Mouse (Mus musculus): ENCODE results near the gene Dbn1. TPM values are rescaled to one million over a fixed set of nuclear protein-coding genes. Genes with fewer than 3 reads are reported as not detected.
A peak's percentile ranks its signal among the peaks of the same experiment; 100 is the strongest.

Gene Dbn1
- polyA plus RNA-seq, 1 experiment, result 108 TPM

GRCm38 (mm10) chr13:55506697-55507096, 18.8 kb upstream of the Dbn1 start:
- H3K27me3 ChIP-seq (ENCODE audit: control insufficient read depth, insufficient read depth, low read length), result no peaks in the 10 kb centered on the region
- DNase-seq, result peak; percentile 32 to 67
- peaks cover 4% of the 10 kb centered on the region; the same call in 1 of the 2 replicates for H3K4me1 ChIP-seq (ENCODE audit: control insufficient read depth, insufficient read depth, low read length)
- TF ChIP-seq CTCF (IDR thresholded peaks at IDR 0.05; ENCODE audit: borderline replicate concordance, insufficient read depth, low read depth, low read length) (no peak), POLR2A (IDR thresholded peaks at IDR 0.05; ENCODE audit: borderline replicate concordance, insufficient read depth, low read length) (no peak)
- 15% methylated on average over 10 of the region's 10 CpGs for WGBS
- H3K27ac ChIP-seq (ENCODE audit: insufficient read depth, low read length), result no peak overlapping the region
- H3K4me3 ChIP-seq (replicated peaks; ENCODE audit: insufficient read depth, low read depth, low read length), result no peak overlapping the region

GRCm38 (mm10) chr13:55505810-55506209, 17.9 kb upstream of the Dbn1 start:
- 97% methylated on average over 9 of the region's 9 CpGs for WGBS
- Histone ChIP-seq H3K4me1 (ENCODE audit: control insufficient read depth, insufficient read depth, low read length) (peaks cover 4% of the 10 kb centered on the region; the same call in 1 of the 2 replicates), H3K27ac (ENCODE audit: insufficient read depth, low read length) (no peak overlapping the region), H3K27me3 (ENCODE audit: control insufficient read depth, insufficient read depth, low read length) (no peaks in the 10 kb centered on the region), H3K4me3 (replicated peaks; ENCODE audit: insufficient read depth, low read depth, low read length) (no peak overlapping the region)
- TF ChIP-seq CTCF (IDR thresholded peaks at IDR 0.05; ENCODE audit: borderline replicate concordance, insufficient read depth, low read depth, low read length), result no peak
- TF ChIP-seq POLR2A (IDR thresholded peaks at IDR 0.05; ENCODE audit: borderline replicate concordance, insufficient read depth, low read length), result no peak
- no peak for DNase-seq

- no peak for DNase-seq
- no peak overlapping the region for H3K4me3 ChIP-seq (replicated peaks; ENCODE audit: insufficient read depth, low read depth, low read length)
- H3K27ac ChIP-seq (ENCODE audit: insufficient read depth, low read length), result no peak overlapping the region
- no peaks in the 10 kb centered on the region for H3K27me3 ChIP-seq (ENCODE audit: control insufficient read depth, insufficient read depth, low read length)
- TF ChIP-seq CTCF (IDR thresholded peaks at IDR 0.05; ENCODE audit: borderline replicate concordance, insufficient read depth, low read depth, low read length), result no peak
- TF ChIP-seq POLR2A (IDR thresholded peaks at IDR 0.05; ENCODE audit: borderline replicate concordance, insufficient read depth, low read length), result no peak
- WGBS, result 78% methylated on average over 5 of the region's 5 CpGs
- H3K4me1 ChIP-seq (ENCODE audit: control insufficient read depth, insufficient read depth, low read length), result peaks cover 4% of the 10 kb centered on the region; the same call in 1 of the 2 replicates
Observed at GRCm38 (mm10) chr13:55504390-55504789, 16.5 kb upstream of the Dbn1 start.

- Histone ChIP-seq H3K4me1 (ENCODE audit: control insufficient read depth, insufficient read depth, low read length) (peaks cover 4% of the 10 kb centered on the region; the same call in 1 of the 2 replicates), H3K27ac (ENCODE audit: insufficient read depth, low read length) (no peak overlapping the region), H3K27me3 (ENCODE audit: control insufficient read depth, insufficient read depth, low read length) (no peaks in the 10 kb centered on the region), H3K4me3 (replicated peaks; ENCODE audit: insufficient read depth, low read depth, low read length) (no peak overlapping the region)
- 83% methylated on average over 8 of the region's 8 CpGs for WGBS
- no peak for TF ChIP-seq CTCF (IDR thresholded peaks at IDR 0.05; ENCODE audit: borderline replicate concordance, insufficient read depth, low read depth, low read length)
- no peak for TF ChIP-seq POLR2A (IDR thresholded peaks at IDR 0.05; ENCODE audit: borderline replicate concordance, insufficient read depth, low read length)
- DNase-seq, result no peak
Observed at GRCm38 (mm10) chr13:55502405-55502804, 14.5 kb upstream of the Dbn1 start.

- TF ChIP-seq CTCF (IDR thresholded peaks at IDR 0.05; ENCODE audit: borderline replicate concordance, insufficient read depth, low read depth, low read length), result no peak
- TF ChIP-seq POLR2A (IDR thresholded peaks at IDR 0.05; ENCODE audit: borderline replicate concordance, insufficient read depth, low read length), result no peak
- no peak overlapping the region for H3K4me3 ChIP-seq (replicated peaks; ENCODE audit: insufficient read depth, low read depth, low read length)
- WGBS, result 93% methylated on average over 10 of the region's 10 CpGs
- H3K27me3 ChIP-seq (ENCODE audit: control insufficient read depth, insufficient read depth, low read length), result no peaks in the 10 kb centered on the region
- H3K27ac ChIP-seq (ENCODE audit: insufficient read depth, low read length), result no peak overlapping the region
- DNase-seq, result no peak
- peaks cover 12% of the 10 kb centered on the region; the same call in 1 of the 2 replicates for H3K4me1 ChIP-seq (ENCODE audit: control insufficient read depth, insufficient read depth, low read length)
Observed at GRCm38 (mm10) chr13:55500575-55500974, 12.7 kb upstream of the Dbn1 start.

GRCm38 (mm10) chr13:55498906-55499305, 11.0 kb upstream of the Dbn1 start:
- Histone ChIP-seq H3K27me3 (ENCODE audit: control insufficient read depth, insufficient read depth, low read length) (no peaks in the 10 kb centered on the region), H3K4me1 (ENCODE audit: control insufficient read depth, insufficient read depth, low read length) (peaks cover 19% of the 10 kb centered on the region; the same call in 1 of the 2 replicates), H3K27ac (ENCODE audit: insufficient read depth, low read length) (no peak overlapping the region), H3K4me3 (replicated peaks; ENCODE audit: insufficient read depth, low read depth, low read length) (no peak overlapping the region)
- DNase-seq, result no peak
- no peak for TF ChIP-seq POLR2A (IDR thresholded peaks at IDR 0.05; ENCODE audit: borderline replicate concordance, insufficient read depth, low read length)
- no peak for TF ChIP-seq CTCF (IDR thresholded peaks at IDR 0.05; ENCODE audit: borderline replicate concordance, insufficient read depth, low read depth, low read length)
- 73% methylated on average over 11 of the region's 11 CpGs for WGBS

- WGBS, result 81% methylated on average over 6 of the region's 6 CpGs
Observed at GRCm38 (mm10) chr13:55496661-55497060, 8.8 kb upstream of the Dbn1 start.

GRCm38 (mm10) chr13:55495702-55496101, 7.8 kb upstream of the Dbn1 start:
- Histone ChIP-seq H3K4me3 (replicated peaks; ENCODE audit: insufficient read depth, low read depth, low read length) (no peak overlapping the region), H3K4me1 (ENCODE audit: control insufficient read depth, insufficient read depth, low read length) (peaks cover 19% of the 10 kb centered on the region; the same call in 1 of the 2 replicates), H3K27me3 (ENCODE audit: control insufficient read depth, insufficient read depth, low read length) (no peaks in the 10 kb centered on the region), H3K27ac (ENCODE audit: insufficient read depth, low read length) (no peak overlapping the region)
- TF ChIP-seq POLR2A (IDR thresholded peaks at IDR 0.05; ENCODE audit: borderline replicate concordance, insufficient read depth, low read length) (no peak), CTCF (IDR thresholded peaks at IDR 0.05; ENCODE audit: borderline replicate concordance, insufficient read depth, low read depth, low read length) (no peak)
- no peak for DNase-seq
- WGBS, result 35% methylated on average over 4 of the region's 4 CpGs

More at GRCm38 (mm10) chr13:55496661-55497060, 8.8 kb upstream of the Dbn1 start:
- TF ChIP-seq CTCF (IDR thresholded peaks at IDR 0.05; ENCODE audit: borderline replicate concordance, insufficient read depth, low read depth, low read length) (no peak), POLR2A (IDR thresholded peaks at IDR 0.05; ENCODE audit: borderline replicate concordance, insufficient read depth, low read length) (no peak)
- Histone ChIP-seq H3K4me1 (ENCODE audit: control insufficient read depth, insufficient read depth, low read length) (peaks cover 19% of the 10 kb centered on the region; the same call in 1 of the 2 replicates), H3K4me3 (replicated peaks; ENCODE audit: insufficient read depth, low read depth, low read length) (no peak overlapping the region), H3K27ac (ENCODE audit: insufficient read depth, low read length) (no peak overlapping the region), H3K27me3 (ENCODE audit: control insufficient read depth, insufficient read depth, low read length) (no peaks in the 10 kb centered on the region)
- no peak for DNase-seq

Data from cerebellum, adult 2 months (tissue).